In genomic region chr8:70493692-70494415, GRCm38 (mm10) we compare ENCODE assay signal across 8 mouse cellular contexts. TPM values are rescaled to one million over a fixed set of nuclear protein-coding genes. Genes with fewer than 3 reads are reported as not detected.
A peak's percentile ranks its signal among the peaks of the same experiment; 100 is the strongest.
DNase-seq lines count a peak whose midpoint lies in the region; ATAC-seq and TF ChIP-seq lines count a peak whose summit lies in the region.
"Had no signal": no experiment of that assay in that cellular context is flagged by ENCODE, and none has a peak within 500 bp of the region (broad histone marks: within the 10 kb centered on the region; RNA-seq: fewer than 3 reads in every experiment).

No protein-coding gene starts in this region.

- 0 out of 2 replicates have a peak overlapping the region, but pooled peaks have one; percentile 27 for H3K4me3 ChIP-seq in left cerebral cortex, adult 2 months
- H3K4me3 ChIP-seq in embryonic fibroblast, embryonic 13.5 days (ENCODE audit: insufficient read depth, low read length), result peak overlapping the region; percentile 41
- peak overlapping the region; percentile 65 for H3K4me3 ChIP-seq in limb, embryonic 12.5 days (replicated peaks)
- peak overlapping the region; percentile 31; the same call in 1 of the 2 replicates for H3K4me3 ChIP-seq in stomach, embryonic 14.5 days (ENCODE audit: low read depth, low read length)
- H3K4me3 ChIP-seq: erythroblast, embryonic 14.5 days had no signal

- WGBS in limb, embryonic 12.5 days, result 2% methylated on average over 41 of the region's 47 CpGs
- 1% methylated on average over 47 of the region's 47 CpGs for WGBS in stomach, embryonic 14.5 days

- TF ChIP-seq CTCF in left cerebral cortex, adult 2 months (IDR thresholded peaks at IDR 0.05), result no peak
- no peak for TF ChIP-seq CTCF in embryonic fibroblast, embryonic 13.5 days (IDR thresholded peaks at IDR 0.05; ENCODE audit: borderline replicate concordance, insufficient read depth, low read length)

- DNase-seq in left cerebral cortex, adult 2 months (ENCODE audit: extremely low spot score in 1 of 2, low spot score in 2 of 2), result no peak
- DNase-seq in left cerebral cortex, adult 8-10 months (ENCODE audit: low spot score in 2 of 2), result no peak
- no peak for DNase-seq in adrenal gland, adult 8-10 months
- no peak for DNase-seq in urinary bladder, postnatal 25 days (ENCODE audit: low spot score)

- H3K9me3 ChIP-seq in limb, embryonic 12.5 days, result no peaks in the 10 kb centered on the region
- H3K9me3 ChIP-seq in stomach, embryonic 14.5 days (ENCODE audit: control insufficient read depth, low read depth, low read length), result no peaks in the 10 kb centered on the region

- peak; percentile 56 for TF ChIP-seq POLR2A in embryonic fibroblast, embryonic 13.5 days (IDR thresholded peaks at IDR 0.05; ENCODE audit: low read depth, low read length)

- peak overlapping the region; percentile 93 for H3K4me2 ChIP-seq in limb, embryonic 12.5 days
- H3K4me2 ChIP-seq in stomach, embryonic 14.5 days (replicated peaks; ENCODE audit: low read depth, low read length), result peak overlapping the region; percentile 83

- intact Hi-C loops in left cerebral cortex, adult 2 months (cut with DNase I), result no loop called here

- no peak overlapping the region for H3K27ac ChIP-seq in left cerebral cortex, adult 2 months
- peak overlapping the region; percentile 75 for H3K27ac ChIP-seq in embryonic fibroblast, embryonic 13.5 days (ENCODE audit: insufficient read depth, low read length)
- peak overlapping the region; percentile 83 for H3K27ac ChIP-seq in limb, embryonic 12.5 days
- no peak overlapping the region for H3K27ac ChIP-seq in stomach, embryonic 14.5 days (ENCODE audit: low read length)

- peak overlapping the region; percentile 78 for H3K9ac ChIP-seq in limb, embryonic 12.5 days (replicated peaks)
- H3K9ac ChIP-seq in stomach, embryonic 14.5 days (replicated peaks; ENCODE audit: low read depth, low read length), result no peak overlapping the region

- H3K36me3 ChIP-seq in limb, embryonic 12.5 days, result no peaks in the 10 kb centered on the region
- no peaks in the 10 kb centered on the region for H3K36me3 ChIP-seq in stomach, embryonic 14.5 days (ENCODE audit: control insufficient read depth, insufficient read depth, low read length)

- peaks cover 94% of the 10 kb centered on the region for H3K27me3 ChIP-seq in limb, embryonic 12.5 days
- peaks cover 89% of the 10 kb centered on the region for H3K27me3 ChIP-seq in stomach, embryonic 14.5 days (ENCODE audit: control insufficient read depth, insufficient read depth, low read length)

- peaks cover 3% of the 10 kb centered on the region for H3K4me1 ChIP-seq in embryonic fibroblast, embryonic 13.5 days (ENCODE audit: control insufficient read depth, insufficient read depth, low read length)
- peaks cover 75% of the 10 kb centered on the region for H3K4me1 ChIP-seq in limb, embryonic 12.5 days (replicated peaks)
- H3K4me1 ChIP-seq in stomach, embryonic 14.5 days (ENCODE audit: control insufficient read depth, insufficient read depth, low read length), result peaks cover 21% of the 10 kb centered on the region; the same call in 1 of the 2 replicates

- ATAC-seq in limb, embryonic 12.5 days (ENCODE audit: insufficient number of reproducible peaks, insufficient read depth, low FRiP score, low TSS enrichment, low read depth), result no peak
- no peak for ATAC-seq in stomach, embryonic 14.5 days (ENCODE audit: insufficient number of reproducible peaks, insufficient read depth, low FRiP score, low read depth)

RNA-seq across cellular contexts. Expression of gene Crlf1, which starts 0.9 kb away (rescaled TPM):
- 1 to 10 TPM; 2.6 to 3.0 TPM for total RNA-seq in left cerebral cortex, adult 2 months (2021)
- 1 to 10 TPM in 2 of 4 experiments, under 1 TPM in 2; 0.94 to 1.6 (median 1.2) TPM for total RNA-seq in left cerebral cortex, adult 8-10 months (2022)
- 215 and 351 TPM in 2 replicates for polyA plus RNA-seq in embryonic fibroblast, embryonic 13.5 days (2011; ENCODE audit: insufficient read length, low read depth, missing spikeins)
- 82.4 and 105 TPM in 2 replicates for polyA plus RNA-seq in limb, embryonic 12.5 days (2016; fragmentation: Nextera tagmentation; extraction: Ambion mirVana)
- polyA plus RNA-seq in stomach, embryonic 14.5 days (2014; fragmentation: Nextera tagmentation; extraction: Ambion mirVana), result 1.6 and 1.8 TPM in 2 replicates
- 1 to 10 TPM in 1 of 4 experiments, under 1 TPM in 2, not detected in 1; 0.51 to 1.5 (median 0.59) TPM for total RNA-seq in adrenal gland, adult 8-10 months (2022)

RNA-seq across cellular contexts. Expression of gene Tmem59l, which starts 6.7 kb away (rescaled TPM):
- total RNA-seq in left cerebral cortex, adult 2 months (2021), result 100 to 1,000 TPM; 295 to 302 TPM
- 100 to 1,000 TPM; 271 to 280 (median 273) TPM for total RNA-seq in left cerebral cortex, adult 8-10 months (2022)
- 0.58 and 1.5 TPM in 2 replicates for polyA plus RNA-seq in embryonic fibroblast, embryonic 13.5 days (2011; ENCODE audit: insufficient read length, low read depth, missing spikeins)
- 17.5 and 22.1 TPM in 2 replicates for polyA plus RNA-seq in limb, embryonic 12.5 days (2016; fragmentation: Nextera tagmentation; extraction: Ambion mirVana)
- polyA plus RNA-seq in stomach, embryonic 14.5 days (2014; fragmentation: Nextera tagmentation; extraction: Ambion mirVana), result 4.8 and 6.4 TPM in 2 replicates
- total RNA-seq in adrenal gland, adult 8-10 months (2022), result 10 to 100 TPM; 27.2 to 44.6 (median 31.0) TPM
- polyA plus RNA-seq: erythroblast, embryonic 14.5 days had no signal

RNA-seq across cellular contexts. Expression of gene Rex1bd, which starts 12.7 kb away (rescaled TPM):
- total RNA-seq in left cerebral cortex, adult 2 months (2021), result 100 to 1,000 TPM; 108 to 110 TPM
- total RNA-seq in left cerebral cortex, adult 8-10 months (2022), result 100 to 1,000 TPM; 103 to 117 (median 109) TPM
- 29.9 and 46.6 TPM in 2 replicates for polyA plus RNA-seq in embryonic fibroblast, embryonic 13.5 days (2011; ENCODE audit: insufficient read length, low read depth, missing spikeins)
- 142 and 151 TPM in 2 replicates for polyA plus RNA-seq in limb, embryonic 12.5 days (2016; fragmentation: Nextera tagmentation; extraction: Ambion mirVana)
- 132 and 149 TPM in 2 replicates for polyA plus RNA-seq in stomach, embryonic 14.5 days (2014; fragmentation: Nextera tagmentation; extraction: Ambion mirVana)
- total RNA-seq in adrenal gland, adult 8-10 months (2022), result 100 to 1,000 TPM; 126 to 165 (median 148) TPM

RNA-seq across cellular contexts. Expression of gene Uba52, which starts 16.7 kb away (rescaled TPM):
- 100 to 1,000 TPM; 788 to 861 TPM for total RNA-seq in left cerebral cortex, adult 2 months (2021)
- total RNA-seq in left cerebral cortex, adult 8-10 months (2022), result 1,000 to 10,000 TPM in 1 of 4 experiments, 100 to 1,000 TPM in 3; 847 to 1,003 (median 930) TPM
- polyA plus RNA-seq in embryonic fibroblast, embryonic 13.5 days (2011; ENCODE audit: insufficient read length, low read depth, missing spikeins), result 547 and 589 TPM in 2 replicates
- polyA plus RNA-seq in limb, embryonic 12.5 days (2016; fragmentation: Nextera tagmentation; extraction: Ambion mirVana), result 882 and 891 TPM in 2 replicates
- 1,056 and 1,119 TPM in 2 replicates for polyA plus RNA-seq in stomach, embryonic 14.5 days (2014; fragmentation: Nextera tagmentation; extraction: Ambion mirVana)
- total RNA-seq in adrenal gland, adult 8-10 months (2022), result 1,000 to 10,000 TPM; 1,217 to 1,378 (median 1,304) TPM

RNA-seq across cellular contexts. Expression of gene Klhl26, which starts 17.1 kb away (rescaled TPM):
- total RNA-seq in left cerebral cortex, adult 2 months (2021), result 10 to 100 TPM; 43.7 to 44.4 TPM
- total RNA-seq in left cerebral cortex, adult 8-10 months (2022), result 10 to 100 TPM; 39.1 to 42.8 (median 40.4) TPM
- 21.4 and 31.7 TPM in 2 replicates for polyA plus RNA-seq in embryonic fibroblast, embryonic 13.5 days (2011; ENCODE audit: insufficient read length, low read depth, missing spikeins)
- polyA plus RNA-seq in limb, embryonic 12.5 days (2016; fragmentation: Nextera tagmentation; extraction: Ambion mirVana), result 26.8 and 27.3 TPM in 2 replicates
- 20.9 and 22.1 TPM in 2 replicates for polyA plus RNA-seq in stomach, embryonic 14.5 days (2014; fragmentation: Nextera tagmentation; extraction: Ambion mirVana)
- 10 to 100 TPM; 27.3 to 35.8 (median 30.6) TPM for total RNA-seq in adrenal gland, adult 8-10 months (2022)

Comparison
In these comparisons a context has a peak if more than half of its experiments do, and no peak if none do; other contexts are left out.
1. H3K27ac ChIP-seq: peak in embryonic fibroblast, embryonic 13.5 days (single experiment) and limb, embryonic 12.5 days (single experiment); none in left cerebral cortex, adult 2 months (single experiment) and stomach, embryonic 14.5 days (single experiment).
2. RNA of gene Tmem59l, which starts 6.7 kb away (total RNA-seq): 295 to 302 TPM in left cerebral cortex, adult 2 months and 271 to 280 TPM in left cerebral cortex, adult 8-10 months; 27.2 to 44.6 TPM in adrenal gland, adult 8-10 months; every median in the first group is over 4 times any median in the second.
3. Peak in every context shown above with its lines, with median percentiles within 50 percentile points of each other: H3K4me3 ChIP-seq.